Mouse (Mus musculus) liver, embryonic 11.5 days (tissue): ENCODE measurements around the gene Lrmda. TPM values are rescaled to one million over a fixed set of nuclear protein-coding genes. Genes with fewer than 3 reads are reported as not detected.

Experiments used
- ATAC-seq: fragments of 200-750 bp; cut with Nextera tagmentation; replicated peaks from 2 replicates; pipeline ENCODE4 v1.8.0; 2017; ENCODE audit warnings: moderate number of reproducible peaks, mild to moderate bottlenecking, moderate TSS enrichment, moderate library complexity; ENCODE audit not compliant: low FRiP score
- DNase-seq: peaks from one replicate; pipeline ENCODE4 v3.0.0-alpha.2; 2017; ENCODE audit warnings: low spot score
- H3K27ac ChIP-seq: fragments of 300-500 bp; sonication (generic); 2 replicates; pipeline ENCODE4 v1.5.1; 2014; ENCODE audit warnings: mild to moderate bottlenecking, low read depth, low read length, control low read depth
- H3K27me3 ChIP-seq: fragments of 300-500 bp; sonication (generic); replicated peaks from 2 replicates; pipeline ENCODE4 v1.6.1; 2014; ENCODE audit warnings: low read length, mixed read lengths; ENCODE audit not compliant: control insufficient read depth, insufficient read depth
- H3K36me3 ChIP-seq: fragments of 300-500 bp; sonication (generic); 2 replicates; pipeline ENCODE4 v1.6.1; 2014; ENCODE audit warnings: mild to moderate bottlenecking, low read length, moderate library complexity, mixed read lengths; ENCODE audit not compliant: control insufficient read depth, insufficient read depth
- H3K4me1 ChIP-seq: fragments of 300-500 bp; sonication (generic); replicated peaks from 2 replicates; pipeline ENCODE4 v1.6.1; 2014; ENCODE audit warnings: low read length, mixed read lengths; ENCODE audit not compliant: control insufficient read depth, insufficient read depth
- H3K4me2 ChIP-seq: fragments of 300-500 bp; sonication (generic); 2 replicates; pipeline ENCODE4 v1.6.1; 2014; ENCODE audit warnings: mild to moderate bottlenecking, control low read depth, moderate library complexity
- H3K4me3 ChIP-seq: fragments of 300-500 bp; sonication (generic); 2 replicates; pipeline ENCODE4 v1.5.1; 2014; ENCODE audit warnings: low read depth, low read length, control low read depth
- H3K9ac ChIP-seq: fragments of 300-500 bp; sonication (generic); 2 replicates; pipeline ENCODE4 v1.6.1; 2014; ENCODE audit warnings: low read depth, low read length, control low read depth
- H3K9me3 ChIP-seq: fragments of 300-500 bp; sonication (generic); 2 replicates; pipeline ENCODE4 v1.6.1; 2016; ENCODE audit warnings: low read length, inconsistent platforms, mixed read lengths; ENCODE audit not compliant: control insufficient read depth
- WGBS: fragments of 180-500 bp; shearing (Covaris S2); extraction: QIAGEN DNeasy Blood & Tissue Kit; methylation state at CpG from one replicate; pipeline ENCODE4 v1.1.7; 2014; 5-methylcytosine and 5-hydroxymethylcytosine counted together
- polyA plus RNA-seq: library from polyadenylated mRNA; unstranded; fragments of >200 nt; fragmentation: Nextera tagmentation; extraction: Ambion mirVana; gene quantifications from 2 replicates; pipeline ENCODE4 v1.2.1, GENCODE M21; 2014

The Lrmda gene
- polyA plus RNA-seq, 1 experiment from 2014 or later: 0.53 TPM

GRCm38 (mm10) chr14:22060787-22061186 is 41.3 kb downstream of the Lrmda start:
- Histone ChIP-seq H3K4me1 (peaks cover 14% of the 10 kb centered on the region), H3K9ac (no peak overlapping the region), H3K4me2 (no peak overlapping the region), H3K27me3 (no peaks in the 10 kb centered on the region), H3K9me3 (no peaks in the 10 kb centered on the region), H3K27ac (no peak overlapping the region), H3K36me3 (no peaks in the 10 kb centered on the region), H3K4me3 (no peak overlapping the region)
- no peak for DNase-seq
- no peak for ATAC-seq
- 77% methylated on average over 7 of the region's 7 CpGs for WGBS

- peak; percentile 87 for ATAC-seq
Observed at GRCm38 (mm10) chr14:22062117-22062855, 42.8 kb downstream of the Lrmda start.

GRCm38 (mm10) chr14:22069169-22069568 is 49.7 kb downstream of the Lrmda start:
- H3K4me2 ChIP-seq: no peak overlapping the region
- H3K27ac ChIP-seq: no peak overlapping the region
- no peaks in the 10 kb centered on the region for H3K27me3 ChIP-seq
- no peaks in the 10 kb centered on the region for H3K36me3 ChIP-seq
- no peak overlapping the region for H3K9ac ChIP-seq
- H3K4me3 ChIP-seq: no peak overlapping the region
- H3K4me1 ChIP-seq: no peaks in the 10 kb centered on the region
- H3K9me3 ChIP-seq: no peaks in the 10 kb centered on the region
- 59% methylated on average over 2 of the region's 2 CpGs for WGBS
- ATAC-seq (no peak), DNase-seq (no peak)

More at GRCm38 (mm10) chr14:22062117-22062855, 42.8 kb downstream of the Lrmda start:
- H3K27me3 ChIP-seq: no peaks in the 10 kb centered on the region
- H3K4me1 ChIP-seq: peaks cover 3% of the 10 kb centered on the region; the same call in 1 of the 2 replicates
- H3K4me2 ChIP-seq: no peak overlapping the region
- H3K36me3 ChIP-seq: no peaks in the 10 kb centered on the region
- no peaks in the 10 kb centered on the region for H3K9me3 ChIP-seq
- no peak overlapping the region for H3K9ac ChIP-seq
- 51% methylated on average over 9 of the region's 9 CpGs for WGBS
- no peak overlapping the region for H3K4me3 ChIP-seq
- no peak overlapping the region for H3K27ac ChIP-seq
- no peak for DNase-seq

- Histone ChIP-seq H3K4me3 (no peak overlapping the region), H3K27ac (no peak overlapping the region), H3K4me2 (no peak overlapping the region), H3K9ac (no peak overlapping the region), H3K36me3 (no peaks in the 10 kb centered on the region), H3K9me3 (no peaks in the 10 kb centered on the region), H3K4me1 (no peaks in the 10 kb centered on the region), H3K27me3 (no peaks in the 10 kb centered on the region)
- WGBS: 78% methylated on average over 5 of the region's 5 CpGs
- ATAC-seq (no peak), DNase-seq (no peak)
Observed at GRCm38 (mm10) chr14:22073385-22073784, 53.9 kb downstream of the Lrmda start.

- Histone ChIP-seq H3K27me3 (no peaks in the 10 kb centered on the region), H3K9ac (no peak overlapping the region), H3K27ac (no peak overlapping the region), H3K4me2 (no peak overlapping the region), H3K9me3 (no peaks in the 10 kb centered on the region), H3K4me3 (no peak overlapping the region), H3K4me1 (no peaks in the 10 kb centered on the region), H3K36me3 (no peaks in the 10 kb centered on the region)
- no peak for ATAC-seq
- 70% methylated on average over 16 of the region's 16 CpGs for WGBS
- DNase-seq: no peak
Observed at GRCm38 (mm10) chr14:22074229-22074628, 54.7 kb downstream of the Lrmda start.

- Histone ChIP-seq H3K9ac (no peak overlapping the region), H3K4me3 (no peak overlapping the region), H3K36me3 (no peaks in the 10 kb centered on the region), H3K4me2 (no peak overlapping the region), H3K27ac (no peak overlapping the region), H3K27me3 (no peaks in the 10 kb centered on the region), H3K4me1 (no peaks in the 10 kb centered on the region; the same call in 1 of the 2 replicates), H3K9me3 (0 out of 2 replicates have a peak, but pooled peaks cover 2% of the 10 kb centered on the region)
- WGBS: 87% methylated on average over 3 of the region's 3 CpGs
- no peak for DNase-seq
- ATAC-seq: no peak
Observed at GRCm38 (mm10) chr14:22083931-22084330, 64.4 kb downstream of the Lrmda start.

- no peak overlapping the region for H3K4me3 ChIP-seq
- no peak overlapping the region for H3K9ac ChIP-seq
- no peak overlapping the region for H3K4me2 ChIP-seq
- WGBS: 85% methylated on average over 3 of the region's 3 CpGs
- H3K27me3 ChIP-seq: no peaks in the 10 kb centered on the region
- DNase-seq: no peak
- H3K27ac ChIP-seq: no peak overlapping the region
- no peaks in the 10 kb centered on the region for H3K36me3 ChIP-seq
- no peak for ATAC-seq
- H3K9me3 ChIP-seq: 0 out of 2 replicates have a peak, but pooled peaks cover 2% of the 10 kb centered on the region
- peaks cover 2% of the 10 kb centered on the region; the same call in 1 of the 2 replicates for H3K4me1 ChIP-seq
Observed at GRCm38 (mm10) chr14:22085411-22085810, 65.9 kb downstream of the Lrmda start.

GRCm38 (mm10) chr14:22088604-22089003 is 69.1 kb downstream of the Lrmda start:
- H3K27ac ChIP-seq: no peak overlapping the region
- H3K27me3 ChIP-seq: no peaks in the 10 kb centered on the region
- DNase-seq: no peak
- H3K36me3 ChIP-seq: no peaks in the 10 kb centered on the region
- no peak overlapping the region for H3K4me3 ChIP-seq
- ATAC-seq: no peak
- H3K9me3 ChIP-seq: 0 out of 2 replicates have a peak, but pooled peaks cover 2% of the 10 kb centered on the region
- H3K9ac ChIP-seq: no peak overlapping the region
- peaks cover 2% of the 10 kb centered on the region; the same call in 1 of the 2 replicates for H3K4me1 ChIP-seq
- WGBS: 91% methylated on average over 2 of the region's 2 CpGs
- H3K4me2 ChIP-seq: no peak overlapping the region

- Histone ChIP-seq H3K9me3 (0 out of 2 replicates have a peak, but pooled peaks cover 2% of the 10 kb centered on the region), H3K4me1 (peaks cover 2% of the 10 kb centered on the region; the same call in 1 of the 2 replicates), H3K36me3 (no peaks in the 10 kb centered on the region), H3K27ac (no peak overlapping the region), H3K9ac (no peak overlapping the region), H3K27me3 (0 out of 2 replicates have a peak, but pooled peaks cover 3% of the 10 kb centered on the region), H3K4me3 (no peak overlapping the region), H3K4me2 (no peak overlapping the region)
- ATAC-seq: no peak
- 77% methylated on average over 7 of the region's 7 CpGs for WGBS
- no peak for DNase-seq
Observed at GRCm38 (mm10) chr14:22089331-22089730, 69.8 kb downstream of the Lrmda start.
